ENCODE assay signal across 8 mouse cellular contexts in the genomic region with DNA sequence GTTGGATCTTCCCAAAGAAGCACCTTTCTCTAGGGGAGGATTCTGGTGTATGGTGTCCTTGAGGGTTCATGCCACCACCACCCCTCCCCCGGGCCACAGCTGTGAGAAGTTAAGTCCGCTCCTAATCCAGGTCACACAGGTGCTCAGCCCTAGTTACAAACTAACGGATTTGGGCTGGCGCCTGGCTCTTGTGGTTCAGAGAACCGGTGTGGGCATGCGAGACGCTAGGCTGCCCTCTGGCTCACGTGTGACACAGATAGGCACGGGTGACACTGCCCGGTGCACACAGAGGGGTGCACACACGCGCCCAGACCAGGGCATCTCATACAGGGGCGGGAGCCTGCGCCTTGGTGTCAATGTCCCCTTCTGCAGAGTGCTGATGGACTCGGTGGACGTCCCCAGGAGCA. TPM values are rescaled to one million over a fixed set of nuclear protein-coding genes. Genes with fewer than 3 reads are reported as not detected.
DNase-seq lines count a peak whose midpoint lies in the region; ATAC-seq and TF ChIP-seq lines count a peak whose summit lies in the region.

No protein-coding gene starts in this region.

- H3K9me3 ChIP-seq in embryonic facial prominence, embryonic 14.5 days (ENCODE audit: control insufficient read depth, low read length), result no peaks in the 10 kb centered on the region
- no peaks in the 10 kb centered on the region for H3K9me3 ChIP-seq in hindbrain, embryonic 12.5 days (replicated peaks)
- no peaks in the 10 kb centered on the region for H3K9me3 ChIP-seq in stomach, embryonic 15.5 days

- H3K27ac ChIP-seq in embryonic facial prominence, embryonic 14.5 days (replicated peaks; ENCODE audit: low read depth, low read length), result no peak overlapping the region
- peak overlapping the region; percentile 70 for H3K27ac ChIP-seq in hindbrain, embryonic 12.5 days
- H3K27ac ChIP-seq in left cerebral cortex, adult 2 months, result peak overlapping the region; percentile 95
- no peak overlapping the region for H3K27ac ChIP-seq in stomach, embryonic 15.5 days

- no peaks in the 10 kb centered on the region for H3K36me3 ChIP-seq in embryonic facial prominence, embryonic 14.5 days (ENCODE audit: control insufficient read depth, insufficient read depth, low read length)
- no peaks in the 10 kb centered on the region for H3K36me3 ChIP-seq in hindbrain, embryonic 12.5 days
- no peaks in the 10 kb centered on the region for H3K36me3 ChIP-seq in stomach, embryonic 15.5 days

- no peaks in the 10 kb centered on the region for H3K4me1 ChIP-seq in embryonic facial prominence, embryonic 14.5 days (ENCODE audit: control insufficient read depth, insufficient read depth, low read length)
- H3K4me1 ChIP-seq in hindbrain, embryonic 12.5 days, result peaks cover 16% of the 10 kb centered on the region
- peaks cover 15% of the 10 kb centered on the region for H3K4me1 ChIP-seq in stomach, embryonic 15.5 days

- peak; percentile 3 to 5 for DNase-seq in spleen, postnatal 36 days (ENCODE audit: low spot score in 2 of 2)
- no peak for DNase-seq in spleen, adult 18-20 months
- peak; percentile 12 for DNase-seq in embryonic facial prominence, embryonic 14.5 days (ENCODE audit: low spot score)
- DNase-seq in left cerebral cortex, adult 2 months (ENCODE audit: extremely low spot score in 1 of 2, low spot score in 2 of 2), result peak; percentile 40 to 41
- DNase-seq in ovary, postnatal 14 days (ENCODE audit: low spot score), result no peak

- 1% methylated on average over 16 of the region's 16 CpGs for WGBS in embryonic facial prominence, embryonic 14.5 days
- WGBS in hindbrain, embryonic 12.5 days, result 2% methylated on average over 16 of the region's 16 CpGs
- WGBS in stomach, embryonic 15.5 days, result under 1% methylated on average over 16 of the region's 16 CpGs

- no peaks in the 10 kb centered on the region for H3K27me3 ChIP-seq in embryonic facial prominence, embryonic 14.5 days (replicated peaks; ENCODE audit: control insufficient read depth, insufficient read depth, low read length)
- H3K27me3 ChIP-seq in hindbrain, embryonic 12.5 days, result no peaks in the 10 kb centered on the region
- no peaks in the 10 kb centered on the region for H3K27me3 ChIP-seq in stomach, embryonic 15.5 days (replicated peaks)

- intact Hi-C loops in left cerebral cortex, adult 2 months (cut with DNase I), result loop anchor here (2.0 kb wide), 1 partner anchor 64 kb away; a partner anchor contains a TSS

- TF ChIP-seq CTCF in left cerebral cortex, adult 2 months (IDR thresholded peaks at IDR 0.05), result no peak

- ATAC-seq in embryonic facial prominence, embryonic 14.5 days (ENCODE audit: low read depth), result peak; percentile 42; the same call in 1 of the 2 replicates
- ATAC-seq in hindbrain, embryonic 12.5 days (ENCODE audit: low FRiP score), result peak; percentile 80
- peak; percentile 47 for ATAC-seq in megakaryocyte progenitor cell, adult 5-6 weeks (replicated peaks; ENCODE audit: poor library complexity)
- ATAC-seq in stomach, embryonic 15.5 days (ENCODE audit: insufficient read depth, low FRiP score, low read depth), result no peak

- H3K4me3 ChIP-seq in embryonic facial prominence, embryonic 14.5 days (ENCODE audit: low read depth, low read length), result peak overlapping the region; percentile 60
- H3K4me3 ChIP-seq in hindbrain, embryonic 12.5 days, result peak overlapping the region; percentile 45
- H3K4me3 ChIP-seq in left cerebral cortex, adult 2 months, result peak overlapping the region; percentile 72
- peak overlapping the region; percentile 57 for H3K4me3 ChIP-seq in stomach, embryonic 15.5 days (replicated peaks)

- peak overlapping the region; percentile 97 for H3K4me2 ChIP-seq in embryonic facial prominence, embryonic 14.5 days (ENCODE audit: low read depth, low read length)
- H3K4me2 ChIP-seq in hindbrain, embryonic 12.5 days (replicated peaks), result peak overlapping the region; percentile 97
- H3K4me2 ChIP-seq in stomach, embryonic 15.5 days, result peak overlapping the region; percentile 98

- H3K9ac ChIP-seq in embryonic facial prominence, embryonic 14.5 days (ENCODE audit: low read depth, low read length), result peak overlapping the region; percentile 67
- H3K9ac ChIP-seq in hindbrain, embryonic 12.5 days, result peak overlapping the region; percentile 59
- H3K9ac ChIP-seq in stomach, embryonic 15.5 days, result peak overlapping the region; percentile 42

RNA-seq across cellular contexts. Expression of a gene that starts 0.5 kb away (rescaled TPM):
- polyA plus RNA-seq in embryonic facial prominence, embryonic 14.5 days (2014; fragmentation: Nextera tagmentation; extraction: Ambion mirVana), result 1.8 and 2.3 TPM in 2 replicates
- 2.6 and 2.8 TPM in 2 replicates for polyA plus RNA-seq in hindbrain, embryonic 12.5 days (2016; fragmentation: Nextera tagmentation; extraction: Ambion mirVana)
- total RNA-seq in left cerebral cortex, adult 2 months (2021), result 10 to 100 TPM; 12.9 to 16.8 TPM
- 0.59 and 1.3 TPM in 2 replicates for total RNA-seq in megakaryocyte progenitor cell, adult 5-6 weeks (2015)
- total RNA-seq in megakaryocyte progenitor cell, adult 5-6 weeks (2017), result 0.50 and 0.54 TPM in 2 replicates
- 0.67 and 0.71 TPM in 2 replicates for polyA plus RNA-seq in stomach, embryonic 15.5 days (2015; fragmentation: Nextera tagmentation; extraction: Ambion mirVana)

RNA-seq across cellular contexts. Expression of a gene that starts 35.5 kb away (rescaled TPM):
- polyA plus RNA-seq in embryonic facial prominence, embryonic 14.5 days (2014; fragmentation: Nextera tagmentation; extraction: Ambion mirVana), result 34.9 and 37.4 TPM in 2 replicates
- 42.3 and 43.5 TPM in 2 replicates for polyA plus RNA-seq in hindbrain, embryonic 12.5 days (2016; fragmentation: Nextera tagmentation; extraction: Ambion mirVana)
- 10 to 100 TPM; 46.1 to 47.6 TPM for total RNA-seq in left cerebral cortex, adult 2 months (2021)
- 59.6 and 67.6 TPM in 2 replicates for total RNA-seq in megakaryocyte progenitor cell, adult 5-6 weeks (2015)
- 50.9 and 64.3 TPM in 2 replicates for total RNA-seq in megakaryocyte progenitor cell, adult 5-6 weeks (2017)
- polyA plus RNA-seq in stomach, embryonic 15.5 days (2015; fragmentation: Nextera tagmentation; extraction: Ambion mirVana), result 32.4 TPM in 2 replicates

Comparison
In these comparisons a context has a peak if more than half of its experiments do, and no peak if none do; other contexts are left out.
1. DNase-seq: peak in spleen, postnatal 36 days (2 of 2), embryonic facial prominence, embryonic 14.5 days (single experiment) and left cerebral cortex, adult 2 months (2 of 2); none in spleen, adult 18-20 months (0 of 2) and ovary, postnatal 14 days (single experiment).
2. H3K27ac ChIP-seq: peak in hindbrain, embryonic 12.5 days (single experiment) and left cerebral cortex, adult 2 months (single experiment); none in embryonic facial prominence, embryonic 14.5 days (single experiment) and stomach, embryonic 15.5 days (single experiment).
3. Peak in every context shown above with its lines, with median percentiles within 50 percentile points of each other: H3K4me2 ChIP-seq, H3K4me3 ChIP-seq and H3K9ac ChIP-seq.